Mouse (Mus musculus) embryonic facial prominence, embryonic 11.5 days (tissue): ENCODE results near the gene Erp27. TPM values are rescaled to one million over a fixed set of nuclear protein-coding genes. Genes with fewer than 3 reads are reported as not detected.
"Not testable (repeated sequence)": the region's sequence is repeated elsewhere in the genome, so short reads cannot be mapped to it uniquely, and the experiment has no call there.

Experiments used
- ATAC-seq: fragments of 200-750 bp; cut with Nextera tagmentation; replicated peaks from 2 replicates; pipeline ENCODE4 v1.8.0; 2017; ENCODE audit warnings: low read depth; ENCODE audit not compliant: insufficient number of reproducible peaks, low FRiP score, low TSS enrichment
- DNase-seq: peaks from one replicate; pipeline ENCODE4 v3.0.0-alpha.2; 2015; ENCODE audit warnings: low spot score
- H3K27ac ChIP-seq: fragments of 300-500 bp; sonication (generic); replicated peaks from 2 replicates; pipeline ENCODE4 v1.5.1; 2014; ENCODE audit warnings: mild to moderate bottlenecking, low read depth, low read length, control low read depth
- H3K27me3 ChIP-seq: fragments of 300-500 bp; sonication (generic); 2 replicates; pipeline ENCODE4 v1.6.1; 2014; ENCODE audit warnings: mild to moderate bottlenecking, low read length, moderate library complexity, mixed read lengths; ENCODE audit not compliant: control insufficient read depth, insufficient read depth
- H3K36me3 ChIP-seq: fragments of 300-500 bp; sonication (generic); replicated peaks from 2 replicates; pipeline ENCODE4 v1.6.1; 2014; ENCODE audit warnings: low read depth, mild to moderate bottlenecking, low read length, moderate library complexity, mixed read lengths; ENCODE audit not compliant: control insufficient read depth, insufficient read depth
- H3K4me1 ChIP-seq: fragments of 300-500 bp; sonication (generic); 2 replicates; pipeline ENCODE4 v1.6.1; 2014; ENCODE audit warnings: low read length, mixed read lengths; ENCODE audit not compliant: control insufficient read depth, insufficient read depth
- H3K4me2 ChIP-seq: fragments of 300-500 bp; sonication (generic); 2 replicates; pipeline ENCODE4 v1.6.1; 2014; ENCODE audit warnings: low read depth, mild to moderate bottlenecking, control low read depth, low read length, moderate library complexity
- H3K4me3 ChIP-seq: fragments of 300-500 bp; sonication (generic); 2 replicates; pipeline ENCODE4 v1.5.1; 2014; ENCODE audit warnings: low read depth, low read length, control low read depth
- H3K9ac ChIP-seq: fragments of 300-500 bp; sonication (generic); replicated peaks from 2 replicates; pipeline ENCODE4 v1.6.1; 2014; ENCODE audit warnings: mild to moderate bottlenecking, control low read depth, low read length
- H3K9me3 ChIP-seq: fragments of 300-500 bp; sonication (generic); replicated peaks from 2 replicates; pipeline ENCODE4 v1.6.1; 2016; ENCODE audit warnings: mild to moderate bottlenecking, low read length, inconsistent platforms, mixed read lengths; ENCODE audit not compliant: control insufficient read depth
- WGBS: fragments of 180-500 bp; shearing (Covaris S2); extraction: QIAGEN DNeasy Blood & Tissue Kit; methylation state at CpG from one replicate; pipeline ENCODE4 v1.1.7; 2014; 5-methylcytosine and 5-hydroxymethylcytosine counted together
- polyA plus RNA-seq: library from polyadenylated mRNA; unstranded; fragments of >200 nt; fragmentation: Nextera tagmentation; extraction: Ambion mirVana; gene quantifications from 2 replicates; pipeline ENCODE4 v1.2.1, GENCODE M21; 2014

The Erp27 gene
- not detected in 2 replicates for polyA plus RNA-seq

DNA sequence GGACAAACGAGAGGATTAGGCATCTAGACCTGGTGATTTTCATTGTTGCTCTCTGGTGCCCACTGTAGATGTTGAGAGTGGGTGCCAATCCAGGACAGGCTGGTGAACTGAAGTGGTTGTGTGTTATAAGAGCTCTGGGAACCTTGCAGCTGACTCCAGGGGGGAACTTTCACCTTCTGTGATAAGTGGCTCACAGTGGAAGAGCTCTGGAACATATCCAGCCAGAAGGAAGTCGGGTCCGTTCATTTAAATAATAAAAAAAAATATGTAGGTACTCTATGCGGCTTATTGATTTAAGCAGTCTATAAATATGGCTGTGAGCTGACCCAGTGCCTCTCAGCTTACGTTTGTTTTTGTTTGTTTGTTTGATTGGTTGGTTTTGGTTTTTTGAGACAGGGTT lies at the start of gene Erp27:
Erp27 (minus strand) TSS at position 101 of the 400 bp plus-strand sequence.
- 78% methylated on average over 5 of the region's 5 CpGs for WGBS
- no peaks in the 10 kb centered on the region for H3K4me1 ChIP-seq
- no peak within 1 kb of the TSS for H3K4me2 ChIP-seq
- no peak within 1 kb of the TSS for H3K4me3 ChIP-seq
- H3K9me3 ChIP-seq: no peaks in the 10 kb centered on the region
- H3K9ac ChIP-seq: no peak within 1 kb of the TSS
- no peak within 1 kb of the TSS for H3K27ac ChIP-seq
- H3K27me3 ChIP-seq: no peaks in the 10 kb centered on the region
- ATAC-seq: no peak
- H3K36me3 ChIP-seq: no peaks in the 10 kb centered on the region
- DNase-seq: no peak

DNA sequence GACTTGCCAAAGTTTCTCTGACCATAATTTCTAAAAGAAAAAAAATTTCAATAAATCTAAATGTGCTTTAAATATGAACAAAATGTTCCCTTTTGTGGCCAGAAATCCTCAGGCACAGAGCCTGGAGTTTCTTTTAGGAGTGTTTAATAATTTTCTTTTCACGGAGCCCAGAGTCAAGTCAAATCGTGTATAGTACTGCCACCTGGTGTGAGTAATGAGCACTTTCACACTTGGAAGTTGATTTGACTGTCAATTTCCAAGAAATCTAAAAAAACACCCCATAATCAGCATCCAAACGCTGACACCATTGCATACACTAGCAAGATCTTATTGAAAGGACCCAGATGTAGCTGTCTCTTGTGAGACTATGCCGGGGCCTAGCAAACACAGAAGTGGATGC lies 46.9 kb upstream of the Erp27 start:
- H3K9ac ChIP-seq, H3K9me3 ChIP-seq, H3K4me3 ChIP-seq, H3K27ac ChIP-seq, H3K4me2 ChIP-seq, H3K36me3 ChIP-seq, ATAC-seq, H3K27me3 ChIP-seq, H3K4me1 ChIP-seq: not testable (repeated sequence)
- peak; percentile 49 for DNase-seq
- WGBS: 40% methylated on average over 4 of the region's 4 CpGs

- Histone ChIP-seq H3K4me3 (no peak overlapping the region), H3K9me3 (no peaks in the 10 kb centered on the region), H3K27ac (no peak overlapping the region), H3K4me2 (no peak overlapping the region), H3K27me3 (no peaks in the 10 kb centered on the region), H3K4me1 (no peaks in the 10 kb centered on the region), H3K36me3 (no peaks in the 10 kb centered on the region), H3K9ac (no peak overlapping the region)
- ATAC-seq (no peak), DNase-seq (no peak)
- 72% methylated on average over 4 of the region's 4 CpGs for WGBS
Measured at GRCm38 (mm10) chr6:136967466-136967865, 45.5 kb upstream of the Erp27 start.

DNA sequence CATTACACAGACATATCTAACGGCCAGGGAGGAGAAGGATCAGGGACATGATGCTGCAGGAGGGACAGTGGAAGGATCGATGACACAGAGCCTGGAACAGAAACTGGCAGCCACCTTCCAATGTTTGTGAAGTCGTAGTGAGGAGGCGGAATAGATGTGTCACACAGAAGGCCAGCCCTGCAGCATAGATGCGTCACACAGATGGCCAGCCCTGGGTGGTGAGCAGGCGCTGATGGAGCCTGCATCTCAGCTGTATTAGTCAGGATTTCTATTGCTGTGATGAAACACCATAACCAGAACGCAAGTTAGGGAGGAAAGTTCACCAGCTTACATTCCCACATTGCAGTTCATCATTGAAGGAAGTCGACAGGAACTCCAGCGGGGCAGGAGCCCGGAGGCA lies 43.9 kb upstream of the Erp27 start:
- no peaks in the 10 kb centered on the region for H3K27me3 ChIP-seq
- DNase-seq (no peak), ATAC-seq (no peak)
- no peaks in the 10 kb centered on the region for H3K4me1 ChIP-seq
- no peaks in the 10 kb centered on the region for H3K36me3 ChIP-seq
- no peak overlapping the region for H3K4me2 ChIP-seq
- 72% methylated on average over 10 of the region's 10 CpGs for WGBS
- H3K27ac ChIP-seq: no peak overlapping the region
- H3K4me3 ChIP-seq: no peak overlapping the region
- H3K9me3 ChIP-seq: no peaks in the 10 kb centered on the region
- no peak overlapping the region for H3K9ac ChIP-seq

GRCm38 (mm10) chr6:136964609-136965510 lies 42.9 kb upstream of the Erp27 start:
- no peaks in the 10 kb centered on the region for H3K9me3 ChIP-seq
- no peaks in the 10 kb centered on the region for H3K36me3 ChIP-seq
- ATAC-seq: no peak
- WGBS: 77% methylated on average over 13 of the region's 13 CpGs
- no peak overlapping the region for H3K4me2 ChIP-seq
- no peak overlapping the region for H3K27ac ChIP-seq
- H3K4me1 ChIP-seq: no peaks in the 10 kb centered on the region
- no peak overlapping the region for H3K4me3 ChIP-seq
- no peak for DNase-seq
- H3K9ac ChIP-seq: no peak overlapping the region
- no peaks in the 10 kb centered on the region for H3K27me3 ChIP-seq

GRCm38 (mm10) chr6:136962957-136963356 lies 41.0 kb upstream of the Erp27 start:
- no peak overlapping the region for H3K27ac ChIP-seq
- H3K9ac ChIP-seq: no peak overlapping the region
- no peaks in the 10 kb centered on the region for H3K27me3 ChIP-seq
- WGBS: 74% methylated on average over 11 of the region's 11 CpGs
- DNase-seq (no peak), ATAC-seq (no peak)
- no peak overlapping the region for H3K4me2 ChIP-seq
- H3K4me3 ChIP-seq: no peak overlapping the region
- no peaks in the 10 kb centered on the region for H3K9me3 ChIP-seq
- H3K4me1 ChIP-seq: no peaks in the 10 kb centered on the region
- H3K36me3 ChIP-seq: no peaks in the 10 kb centered on the region

GRCm38 (mm10) chr6:136959131-136959530 lies 37.2 kb upstream of the Erp27 start:
- H3K9me3 ChIP-seq: no peaks in the 10 kb centered on the region
- H3K27ac ChIP-seq: no peak overlapping the region
- H3K4me2 ChIP-seq: no peak overlapping the region
- no peaks in the 10 kb centered on the region for H3K36me3 ChIP-seq
- no peak overlapping the region for H3K9ac ChIP-seq
- no peak for DNase-seq
- H3K4me1 ChIP-seq: no peaks in the 10 kb centered on the region
- WGBS: 64% methylated on average over 11 of the region's 11 CpGs
- ATAC-seq: no peak
- no peak overlapping the region for H3K4me3 ChIP-seq
- H3K27me3 ChIP-seq: no peaks in the 10 kb centered on the region

DNA sequence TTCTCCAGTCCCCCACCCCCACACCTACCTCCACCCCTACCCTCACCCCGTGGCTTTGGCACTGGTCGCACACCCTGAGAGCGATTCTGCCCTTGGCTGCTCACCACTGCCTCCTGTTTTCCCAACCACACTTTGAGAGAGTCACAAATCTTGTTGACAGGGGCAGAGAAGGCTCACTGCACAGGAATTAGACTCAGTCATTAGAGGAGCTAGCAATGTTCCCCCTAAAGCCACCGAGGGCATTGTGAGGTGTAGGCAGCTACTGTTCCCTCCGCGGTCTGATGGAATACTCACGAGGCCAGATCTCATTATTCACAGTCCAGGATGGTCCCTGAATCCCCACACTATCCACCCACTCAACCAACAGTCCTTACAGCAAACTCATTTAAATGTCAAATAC lies 35.1 kb upstream of the Erp27 start:
- H3K4me2 ChIP-seq: no peak overlapping the region
- H3K9ac ChIP-seq: no peak overlapping the region
- 78% methylated on average over 7 of the region's 7 CpGs for WGBS
- no peaks in the 10 kb centered on the region for H3K4me1 ChIP-seq
- no peaks in the 10 kb centered on the region for H3K27me3 ChIP-seq
- no peaks in the 10 kb centered on the region for H3K9me3 ChIP-seq
- no peaks in the 10 kb centered on the region for H3K36me3 ChIP-seq
- DNase-seq (no peak), ATAC-seq (no peak)
- no peak overlapping the region for H3K4me3 ChIP-seq
- H3K27ac ChIP-seq: no peak overlapping the region
